Mouse (Mus musculus): ENCODE results near the gene Cnpy2.
A peak's percentile ranks its signal among the peaks of the same experiment; 100 is the strongest.
"Not testable (repeated sequence)": the region's sequence is repeated elsewhere in the genome, so short reads cannot be mapped to it uniquely, and the experiment has no call there.

Gene Cnpy2

DNA sequence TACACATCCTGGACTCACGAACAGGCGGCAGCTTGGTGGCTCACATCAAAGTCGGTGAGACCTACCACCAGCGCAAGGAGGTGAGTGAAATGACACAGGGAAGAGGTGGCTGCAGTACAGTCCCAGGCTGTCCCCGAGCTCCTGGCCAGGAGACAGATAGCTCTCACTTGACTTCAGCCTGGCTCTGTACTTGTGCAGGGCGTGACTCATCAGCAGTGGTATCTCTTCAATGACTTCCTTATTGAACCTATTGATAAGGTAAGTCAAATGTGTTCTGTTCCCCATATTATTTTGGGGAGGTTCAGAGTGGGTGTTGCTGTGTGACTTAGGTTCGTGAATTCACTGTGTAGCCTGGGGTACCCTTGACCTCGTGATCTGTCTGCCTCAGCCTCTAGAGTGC, 6.7 kb upstream of the Cnpy2 start:
- no peak for DNase-seq (ENCODE audit: low read depth, low spot score)

DNA sequence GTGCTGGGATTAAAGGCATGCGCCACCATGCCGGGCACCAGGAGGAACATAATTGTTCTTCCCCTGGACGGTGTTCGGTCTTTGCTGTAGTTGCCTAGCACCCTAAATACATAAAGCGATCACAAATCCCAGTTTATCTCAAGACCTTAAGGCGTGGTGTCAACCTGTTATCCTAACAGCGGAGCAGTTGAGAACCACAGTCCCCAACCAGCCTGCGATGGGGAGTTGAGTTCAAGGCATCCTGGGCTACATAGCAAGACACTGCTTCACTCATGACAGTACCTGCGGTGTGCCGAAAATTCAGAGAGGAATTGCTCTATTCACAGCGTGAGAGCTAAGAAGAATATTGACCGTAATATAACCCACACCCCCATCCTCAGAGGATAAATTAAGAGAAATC, 618 bp upstream of the Cnpy2 start:
- DNase-seq (ENCODE audit: low read depth, low spot score): no peak

DNA sequence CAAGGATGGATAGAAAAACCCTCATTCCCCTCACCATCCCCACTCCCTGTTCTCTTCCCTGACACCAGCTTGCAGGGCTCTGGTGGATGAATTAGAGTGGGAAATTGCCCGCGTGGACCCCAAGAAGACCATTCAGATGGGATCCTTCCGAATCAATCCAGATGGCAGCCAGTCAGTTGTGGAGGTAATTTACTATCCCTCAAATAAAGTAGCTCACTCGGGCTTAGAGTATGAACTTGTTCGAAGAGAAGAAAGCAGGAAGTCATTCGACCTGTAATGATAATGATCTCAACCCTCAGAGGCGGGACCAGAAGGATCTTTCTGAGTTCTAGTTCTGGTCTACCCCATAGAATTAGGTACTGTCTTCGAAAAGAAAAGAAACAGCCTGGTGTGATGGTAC, 1.3 kb downstream of the Cnpy2 start:
- no peak for DNase-seq (ENCODE audit: low read depth, low spot score)

DNA sequence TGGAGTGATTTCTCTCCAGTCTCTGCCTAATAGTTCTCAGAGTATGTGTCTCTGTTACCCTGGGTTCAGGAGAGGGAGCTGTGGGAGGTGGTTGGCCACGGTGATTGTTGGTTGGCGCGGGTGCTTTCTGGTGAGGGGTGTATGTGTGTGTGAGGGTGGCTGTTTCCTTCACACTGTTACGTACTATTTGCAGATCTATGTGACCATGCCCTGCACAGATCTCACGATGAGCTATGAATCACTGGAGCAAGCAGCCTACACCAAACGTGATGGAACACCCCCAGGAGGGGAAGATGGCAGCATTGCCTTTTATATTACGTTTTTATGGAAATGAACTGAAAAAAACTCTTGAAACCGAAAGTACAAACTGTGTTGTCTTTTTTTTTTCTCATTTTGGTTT, 4.6 kb downstream of the Cnpy2 start:
- no peak for DNase-seq (ENCODE audit: low read depth, low spot score)

DNA sequence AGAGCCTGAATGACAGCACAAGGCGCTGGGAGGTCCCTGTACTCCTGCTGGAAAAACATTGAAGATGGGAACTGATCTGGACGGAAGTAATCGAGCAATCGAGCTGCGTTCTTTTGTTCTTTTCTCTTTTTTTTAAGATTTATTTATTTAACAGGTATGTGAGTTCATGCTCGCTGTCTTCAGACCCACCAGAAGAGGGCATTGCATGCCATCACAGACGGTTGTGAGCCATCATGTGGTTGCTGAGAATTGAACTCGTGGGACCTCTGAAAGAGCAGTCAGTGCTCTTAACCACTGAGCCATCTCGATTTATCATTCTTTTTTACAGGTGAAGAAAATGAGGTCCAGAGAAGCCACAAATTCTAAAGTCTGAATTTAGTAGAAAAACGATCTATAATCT, 5.4 kb downstream of the Cnpy2 start:
- peak; percentile 57 for DNase-seq (ENCODE audit: low read depth, low spot score)

DNA sequence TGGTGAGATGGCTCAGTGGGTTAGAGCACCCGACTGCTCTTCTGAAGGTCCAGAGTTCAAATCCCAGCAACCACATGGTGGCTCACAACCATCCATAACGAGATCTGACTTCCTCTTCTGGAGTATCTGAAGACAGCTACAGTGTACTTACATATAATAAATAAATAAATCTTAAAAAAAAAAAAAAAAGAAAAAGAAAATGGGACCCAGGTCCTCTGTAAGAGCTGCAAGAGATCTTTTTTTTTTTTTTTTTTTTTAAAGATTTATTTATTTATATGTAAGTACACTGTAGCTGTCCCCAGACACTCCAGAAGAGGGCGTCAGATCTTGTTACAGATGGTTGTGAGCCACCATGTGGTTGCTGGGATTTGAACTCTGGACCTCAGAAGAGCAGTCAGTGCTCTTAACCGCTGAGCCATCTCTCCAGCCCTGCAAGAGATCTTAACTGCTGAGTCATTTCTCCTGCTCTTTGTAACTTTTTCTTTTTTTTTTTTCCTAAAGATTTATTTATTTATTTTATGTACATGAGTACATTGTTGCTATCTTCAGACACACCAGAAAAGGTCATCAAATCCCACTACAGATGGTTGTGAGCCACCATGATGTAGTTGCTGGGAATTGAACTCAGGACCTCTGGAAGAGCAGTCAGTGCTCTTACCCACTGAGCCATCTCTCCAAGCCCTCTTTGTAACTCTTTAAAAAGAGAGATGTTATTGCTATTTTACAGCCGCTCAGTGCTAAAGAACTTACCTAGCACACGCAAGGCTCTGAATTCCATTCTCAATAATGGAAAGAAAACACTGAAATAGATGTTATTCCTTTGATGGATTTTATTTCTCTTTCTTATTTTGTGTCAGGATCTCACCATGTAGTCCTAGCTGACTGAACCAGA, 10.3 kb downstream of the Cnpy2 start:
- DNase-seq (ENCODE audit: low read depth, low spot score): not testable (repeated sequence)

DNA sequence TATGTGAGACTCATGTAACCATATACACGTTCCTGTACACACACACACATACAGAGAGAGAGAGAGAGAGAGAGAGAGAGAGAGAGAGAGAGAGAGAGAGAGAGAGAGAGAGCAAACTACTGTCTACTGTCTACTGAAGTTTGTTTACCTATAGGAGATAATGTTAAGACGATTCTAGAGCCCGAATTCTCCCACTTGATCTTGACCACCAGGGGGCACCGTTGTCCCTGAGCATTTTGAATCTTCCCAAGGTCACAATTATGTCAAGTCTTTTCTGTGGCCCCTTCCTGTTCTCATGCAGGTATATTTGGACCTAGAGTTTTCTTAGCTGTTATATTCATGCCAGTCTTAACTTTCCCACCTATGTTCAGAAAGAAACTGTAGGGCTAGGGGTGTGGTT, 13.3 kb downstream of the Cnpy2 start:
- DNase-seq (ENCODE audit: low read depth, low spot score): peak; percentile 88

DNA sequence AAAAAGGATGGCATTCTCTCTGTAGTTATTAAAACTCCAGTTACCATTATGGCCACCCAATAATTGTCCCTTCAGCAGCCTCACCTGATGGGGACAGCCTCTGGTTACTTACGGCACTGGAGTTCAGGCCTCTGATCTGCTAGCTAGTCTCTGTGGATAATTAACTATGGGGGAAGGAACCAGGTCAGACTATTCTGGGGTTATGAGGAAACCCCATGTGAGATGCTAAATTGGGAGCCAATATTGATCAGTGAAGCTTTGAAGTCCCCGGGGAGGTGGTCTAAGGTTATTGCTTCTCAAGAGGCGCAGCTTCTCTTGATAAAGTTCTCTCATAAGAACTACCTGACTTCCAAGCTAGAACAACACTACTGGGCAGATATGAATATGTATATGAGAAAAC, 13.9 kb downstream of the Cnpy2 start:
- DNase-seq (ENCODE audit: low read depth, low spot score): no peak

DNA sequence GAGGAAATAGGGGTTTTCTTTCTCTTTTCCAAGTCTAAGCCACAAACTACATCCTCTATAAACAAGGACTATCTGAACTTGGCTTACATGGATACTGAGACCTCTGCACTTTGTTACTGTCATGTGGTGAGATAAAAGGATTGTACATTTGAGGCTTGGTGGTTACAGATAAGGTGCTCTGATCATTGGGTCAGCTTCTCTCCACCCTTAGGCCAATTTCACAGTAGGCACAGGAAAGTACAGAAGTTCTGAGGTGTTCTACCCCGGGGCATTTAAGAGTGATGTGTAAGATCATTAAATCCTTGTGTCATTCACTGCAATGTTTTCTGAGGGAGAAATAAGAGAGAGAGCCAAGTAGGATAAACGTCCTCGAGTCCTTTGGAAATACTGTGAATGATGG, 14.3 kb downstream of the Cnpy2 start:
- no peak for DNase-seq (ENCODE audit: low read depth, low spot score)

DNA sequence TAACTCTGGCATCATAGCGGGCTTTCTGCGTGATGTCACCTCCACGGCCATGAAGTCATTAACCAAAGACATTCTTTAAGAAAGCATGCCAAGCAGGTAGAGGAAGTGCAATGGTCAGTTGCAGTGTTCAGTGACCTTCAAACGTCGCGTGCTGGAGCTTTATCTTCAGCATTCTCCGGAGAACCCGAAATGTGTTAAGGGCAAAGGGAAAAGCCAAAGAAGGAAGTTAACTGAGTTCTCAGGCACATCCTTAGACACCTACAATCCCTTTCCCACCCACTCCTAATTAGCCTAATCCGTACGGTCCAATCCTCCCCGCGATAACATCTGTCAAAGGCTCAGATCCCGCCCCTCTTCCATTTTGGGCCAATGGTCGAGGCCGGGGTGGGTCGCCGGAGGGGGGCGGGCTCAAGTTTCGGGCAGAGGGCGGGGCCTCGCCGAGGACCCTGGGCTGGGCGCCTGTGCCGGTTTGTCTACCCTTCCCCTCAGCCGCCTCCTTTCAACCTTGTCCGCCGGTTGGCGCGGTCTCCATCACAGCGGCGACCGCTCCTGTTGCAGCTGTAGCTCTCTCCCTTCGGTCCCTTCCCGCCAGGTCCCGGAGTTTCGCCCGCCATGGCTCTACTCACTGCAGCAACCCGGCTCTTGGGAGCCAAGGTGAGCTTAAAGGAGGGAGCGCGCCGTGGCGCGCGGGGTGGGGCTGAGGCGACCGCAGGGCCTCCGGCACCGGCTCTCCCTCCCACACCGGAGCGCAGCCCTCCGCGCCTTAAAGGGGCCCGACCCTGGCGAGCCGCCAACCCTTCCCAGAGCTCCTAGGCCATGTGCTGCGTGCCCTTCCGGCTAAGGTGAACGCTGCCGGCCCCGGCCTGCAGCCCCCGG, 15.3 kb downstream of the Cnpy2 start, which contains the start of gene Cs:
TSS of gene Cs (plus strand) at position 429 of the 876 bp plus-strand sequence.
- DNase-seq (ENCODE audit: low read depth, low spot score): peak; percentile 99

DNA sequence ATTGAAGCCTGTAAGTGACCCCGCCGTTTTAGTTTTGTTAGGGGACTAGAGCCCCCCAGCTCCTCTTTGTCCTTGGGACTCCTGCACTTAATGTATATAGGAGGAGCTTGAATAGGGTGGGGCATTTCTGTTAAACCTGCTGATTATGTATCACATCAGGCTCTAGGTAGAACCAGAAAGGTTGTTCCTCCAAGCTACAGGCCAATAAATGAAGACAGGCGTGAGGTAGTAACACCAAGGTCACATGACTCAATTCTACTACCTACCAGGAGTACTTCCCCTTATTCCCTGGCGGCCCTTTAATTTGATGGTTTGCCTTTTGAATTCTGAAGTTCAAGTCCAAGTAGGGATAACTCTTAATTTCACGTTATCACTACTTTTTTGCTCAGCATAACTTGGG, 16.2 kb downstream of the Cnpy2 start:
- peak; percentile 31 for DNase-seq (ENCODE audit: low read depth, low spot score)

DNA sequence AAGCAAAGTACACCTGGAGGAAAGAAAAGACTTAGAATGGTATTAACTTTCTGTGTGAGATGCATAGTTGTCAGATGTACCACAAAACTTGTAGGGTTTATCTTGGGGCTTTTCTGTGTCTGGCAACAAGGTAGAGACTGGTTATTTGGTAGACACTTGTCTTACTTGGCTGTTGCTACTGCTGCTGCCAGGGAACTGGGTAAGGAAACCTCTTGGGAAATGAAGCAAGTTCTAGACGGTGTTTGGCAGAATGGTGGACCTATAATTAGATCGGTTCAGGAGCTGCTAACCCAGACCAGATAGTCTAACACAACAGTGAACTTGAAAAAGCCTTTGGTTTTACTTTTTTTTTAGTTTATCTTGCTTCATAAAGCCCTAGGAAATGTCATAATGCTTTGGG, 16.7 kb downstream of the Cnpy2 start:
- no peak for DNase-seq (ENCODE audit: low read depth, low spot score)

DNA sequence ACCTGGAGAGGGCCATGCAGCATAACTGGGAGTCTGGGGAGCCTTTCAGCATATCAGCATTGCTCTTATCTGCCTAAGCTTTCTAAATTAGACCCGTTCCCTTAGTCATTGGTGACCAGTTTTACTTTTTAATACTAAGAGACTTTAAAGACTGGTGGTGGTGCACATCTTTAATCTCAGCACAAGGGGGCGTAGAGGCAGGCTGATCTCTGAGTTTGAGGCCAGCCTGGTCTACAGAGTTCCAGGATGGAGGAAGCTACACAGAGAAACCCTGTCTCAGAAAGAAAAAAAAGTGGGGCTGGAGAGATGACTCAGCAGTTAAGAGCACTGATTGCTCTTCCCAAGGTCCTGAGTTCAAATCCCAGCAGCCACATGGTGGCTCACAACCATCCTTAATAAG, 18.0 kb downstream of the Cnpy2 start:
- DNase-seq (ENCODE audit: low read depth, low spot score): peak; percentile 82

DNA sequence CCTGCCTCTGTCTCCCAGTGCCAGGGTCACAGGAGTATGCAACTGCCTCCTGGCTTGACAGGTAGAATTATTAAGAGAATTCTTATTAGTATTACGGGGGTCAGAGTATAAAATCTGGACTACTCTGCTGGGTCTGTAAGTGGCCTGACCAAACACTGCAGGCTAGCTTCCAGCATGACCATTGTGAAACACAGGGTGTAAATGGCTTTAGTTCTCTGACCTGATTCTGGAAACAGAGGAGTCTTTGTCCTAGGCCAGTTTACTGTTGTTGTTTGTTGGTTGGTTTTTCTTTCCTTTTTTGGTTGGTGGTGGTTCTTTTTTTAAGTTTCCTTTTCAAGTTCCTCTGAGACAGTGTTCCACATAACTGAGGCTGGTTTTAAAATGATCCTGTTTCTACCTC, 21.2 kb downstream of the Cnpy2 start:
- DNase-seq (ENCODE audit: low read depth, low spot score): no peak

DNA sequence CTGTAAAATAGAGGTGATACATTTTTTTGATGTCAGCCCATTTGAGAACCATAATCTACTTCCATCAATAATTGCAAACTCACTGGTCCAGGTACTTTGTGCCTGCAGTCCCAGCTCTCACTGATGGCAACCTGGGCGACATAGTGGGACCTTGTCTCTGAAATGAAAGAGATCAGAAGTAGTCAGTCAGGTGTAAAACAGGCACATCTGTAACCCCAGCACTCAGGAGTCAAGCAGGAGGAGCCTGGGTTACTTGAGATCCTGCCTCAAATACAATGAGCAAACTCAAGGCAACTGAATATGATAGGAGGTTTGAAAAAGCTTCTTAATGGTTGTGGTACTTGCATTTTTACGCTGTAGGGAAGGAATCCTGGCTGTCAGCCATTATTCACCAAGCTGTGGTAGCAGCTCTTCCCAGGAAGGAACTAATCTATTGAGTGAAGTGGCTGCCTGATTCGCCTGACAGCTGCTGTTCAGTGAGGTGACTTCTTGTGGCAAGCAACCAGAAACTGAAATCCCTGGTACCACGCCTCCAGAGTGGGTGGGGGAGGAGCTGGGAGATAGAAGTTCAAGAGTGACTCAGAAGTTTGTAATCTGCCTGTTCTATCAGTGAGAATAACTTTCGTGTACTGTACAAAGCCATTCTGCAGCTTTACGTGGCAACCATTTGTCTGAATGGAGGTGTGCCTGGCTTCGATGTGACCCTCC, 22.5 kb downstream of the Cnpy2 start:
- peak; percentile 83 for DNase-seq (ENCODE audit: low read depth, low spot score)

DNA sequence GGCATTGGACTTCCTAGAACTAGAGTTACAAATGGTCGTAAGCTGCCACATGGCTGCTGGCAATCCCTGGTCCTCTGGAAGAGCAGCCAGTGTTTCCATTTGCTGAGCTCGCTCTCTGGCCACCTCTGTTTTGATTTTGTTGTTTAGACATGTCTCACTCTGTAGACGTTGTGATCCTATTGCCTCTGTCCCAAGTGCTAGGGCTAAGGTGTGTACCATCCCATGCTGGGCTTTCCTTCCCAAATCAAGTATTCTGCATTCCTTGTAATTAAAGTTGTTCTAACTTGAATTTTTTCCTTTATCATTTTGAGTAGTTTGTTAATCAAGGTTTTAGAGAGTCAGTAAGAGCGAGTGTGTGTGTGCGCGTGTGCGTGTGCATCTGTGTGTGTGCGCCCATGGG, 25.3 kb downstream of the Cnpy2 start:
- DNase-seq (ENCODE audit: low read depth, low spot score): peak; percentile 61

DNA sequence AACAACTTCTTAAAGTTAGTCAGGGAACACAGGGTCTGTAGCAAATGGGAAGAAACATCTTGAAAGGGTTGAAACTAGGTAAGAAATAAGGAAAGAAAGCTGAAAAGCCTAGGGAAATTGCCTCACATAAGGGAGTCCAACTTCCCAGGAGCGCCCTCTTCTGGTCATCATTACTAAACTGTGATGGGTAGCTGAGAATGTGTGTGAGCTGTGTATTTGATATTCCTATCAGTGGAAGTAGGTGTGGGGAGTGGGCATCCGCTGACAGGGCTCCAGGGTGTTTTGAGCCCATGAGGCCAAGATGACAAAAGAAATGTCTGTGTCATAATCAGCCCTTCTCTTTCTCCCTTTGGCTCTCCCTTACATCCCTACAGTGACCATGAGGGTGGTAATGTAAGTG, 36.5 kb downstream of the Cnpy2 start:
- peak; percentile 70 for DNase-seq (ENCODE audit: low read depth, low spot score)

DNA sequence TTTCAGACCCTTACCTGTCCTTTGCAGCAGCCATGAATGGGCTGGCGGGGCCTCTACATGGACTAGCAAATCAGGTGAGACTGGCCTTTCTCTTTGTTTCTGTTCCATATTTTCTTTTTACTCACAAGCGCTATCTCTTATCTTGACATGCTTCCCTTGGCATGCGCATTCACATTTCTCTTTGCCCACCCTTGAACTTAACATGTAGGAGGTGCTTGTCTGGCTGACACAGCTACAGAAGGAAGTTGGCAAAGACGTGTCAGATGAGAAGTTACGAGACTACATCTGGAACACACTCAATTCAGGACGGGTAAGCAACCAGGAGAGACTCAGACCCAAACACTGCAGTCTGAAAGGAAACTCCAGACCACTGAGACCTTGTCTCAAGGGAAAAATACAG, 37.0 kb downstream of the Cnpy2 start:
- DNase-seq (ENCODE audit: low read depth, low spot score): no peak

DNA sequence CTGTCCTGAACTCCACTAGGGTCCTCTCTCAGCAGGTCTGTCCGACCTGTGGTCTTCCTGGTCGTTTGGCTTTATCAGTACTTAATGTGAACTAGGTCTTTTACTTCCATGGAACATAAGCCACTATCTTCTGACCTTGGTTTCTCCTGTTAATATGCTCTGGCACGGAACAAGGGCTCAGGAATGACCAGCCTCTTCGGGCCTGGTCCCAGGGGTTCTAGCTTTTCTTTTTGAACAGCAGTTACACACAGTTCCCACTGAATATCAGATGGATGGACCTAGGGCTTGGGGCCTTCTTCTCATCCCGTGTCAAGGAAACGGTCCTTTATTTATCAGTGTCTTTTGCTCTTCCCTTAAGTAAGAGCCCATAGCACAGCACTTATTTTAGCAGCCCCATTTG, 39.6 kb downstream of the Cnpy2 start:
- no peak for DNase-seq (ENCODE audit: low read depth, low spot score)

DNA sequence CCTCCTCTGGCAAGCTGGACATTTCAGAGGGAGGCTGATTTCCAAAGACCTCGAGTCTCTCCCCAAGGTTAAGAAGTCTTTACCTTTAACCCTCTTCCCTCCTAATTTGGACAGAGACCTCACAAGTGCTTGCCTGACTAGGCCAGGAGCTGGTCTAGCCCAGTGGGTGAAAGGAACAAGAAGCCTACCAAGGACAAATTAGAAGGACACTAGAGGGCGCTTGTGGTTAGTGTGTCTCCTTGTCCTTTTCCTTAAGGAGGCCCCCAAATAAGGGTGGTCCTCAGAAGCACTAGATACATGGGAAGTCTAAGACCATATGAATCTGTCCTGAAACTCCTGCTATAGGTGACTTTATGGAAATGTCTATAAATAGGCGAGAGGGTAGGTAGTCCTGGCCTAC, 40.3 kb downstream of the Cnpy2 start:
- DNase-seq (ENCODE audit: low read depth, low spot score): peak; percentile 43

DNA sequence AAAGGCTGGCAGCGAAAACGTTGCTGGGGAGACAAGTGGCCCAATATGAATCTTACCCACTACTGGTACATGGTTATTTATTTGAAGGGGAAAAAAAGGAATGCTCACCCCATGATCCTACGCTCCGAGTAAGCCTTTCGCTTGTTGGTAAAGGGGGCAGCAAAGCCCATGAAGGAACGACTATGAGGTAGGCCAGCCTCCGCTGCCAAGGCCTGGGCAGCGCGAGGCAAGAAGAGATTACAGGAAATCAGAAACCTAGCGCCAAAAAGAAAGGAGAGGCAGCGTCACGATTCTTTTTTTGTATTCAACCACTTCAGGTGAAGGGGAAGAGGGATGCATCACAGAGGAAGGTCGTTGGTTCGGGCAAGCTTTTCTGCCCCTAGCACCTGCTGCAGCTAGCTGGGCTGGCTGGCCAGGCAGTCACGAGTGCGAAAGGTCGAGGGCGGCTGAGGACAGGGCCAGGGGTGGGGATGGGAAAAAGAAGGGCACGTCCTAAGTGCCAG, 45.7 kb downstream of the Cnpy2 start:
- no peak for DNase-seq (ENCODE audit: low read depth, low spot score)

All from ZHBTc4 (cell line).